Comparison of ENCODE assay signal across 7 mouse cellular contexts in the genomic region with DNA sequence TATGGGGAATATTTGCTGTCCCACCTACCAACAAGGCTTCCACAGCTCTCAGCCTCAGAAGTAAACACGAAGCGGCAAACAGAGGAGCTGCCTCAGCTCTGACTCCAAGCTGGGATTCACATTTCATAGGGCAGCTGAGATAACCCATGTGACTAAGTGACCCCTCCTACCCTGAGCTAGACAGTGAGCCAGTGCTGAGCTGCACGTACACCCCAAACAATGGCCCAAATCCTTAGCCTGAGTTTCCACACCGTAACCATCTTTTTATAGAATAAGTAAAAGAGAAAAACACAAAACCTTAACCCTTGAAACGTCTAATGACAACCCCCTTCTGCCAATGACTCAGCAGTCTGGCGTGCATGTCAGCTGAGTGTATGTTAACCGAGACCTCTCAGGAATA. TPM values are rescaled to one million over a fixed set of nuclear protein-coding genes. Genes with fewer than 3 reads are reported as not detected.
DNase-seq lines count a peak whose midpoint lies in the region; ATAC-seq and TF ChIP-seq lines count a peak whose summit lies in the region.

No protein-coding gene starts in this region.

- TF ChIP-seq RAD21 in MEL (IDR thresholded peaks at IDR 0.05; ENCODE audit: low read depth, low read length), result no peak

- peaks cover 0 to 12% of the 10 kb centered on the region in 2 experiments; a peak in 3 of 4 replicates for H3K36me3 ChIP-seq in MEL (ENCODE audit: control insufficient read depth in 1 of 2, insufficient read depth in 2 of 2, low read length in 2 of 2)
- no peaks in the 10 kb centered on the region for H3K36me3 ChIP-seq in heart, postnatal 0 days (replicated peaks; ENCODE audit: control insufficient read depth, insufficient read depth, low read length)

- peaks cover 3 to 19% of the 10 kb centered on the region in 2 experiments for H3K4me1 ChIP-seq in MEL (ENCODE audit: control insufficient read depth in 1 of 2, insufficient read depth in 2 of 2, low read length in 2 of 2)
- H3K4me1 ChIP-seq in embryonic fibroblast, embryonic 13.5 days (ENCODE audit: control insufficient read depth, insufficient read depth, low read length), result no peaks in the 10 kb centered on the region; the same call in 1 of the 2 replicates
- H3K4me1 ChIP-seq in heart, postnatal 0 days (ENCODE audit: control insufficient read depth, insufficient read depth), result peaks cover 36% of the 10 kb centered on the region

- no peak for TF ChIP-seq CTCF in MEL (IDR thresholded peaks at IDR 0.05 in 2 of 3, conservative IDR thresholded peaks at IDR 0.05 in 1 of 3; ENCODE audit: control insufficient read depth in 1 of 3, insufficient read depth in 1 of 3, low read depth in 2 of 3, low read length in 3 of 3, poor library complexity in 1 of 3, severe bottlenecking in 1 of 3)
- no peak for TF ChIP-seq CTCF in embryonic fibroblast, embryonic 13.5 days (IDR thresholded peaks at IDR 0.05; ENCODE audit: borderline replicate concordance, insufficient read depth, low read length)
- TF ChIP-seq CTCF in heart, postnatal 0 days (IDR thresholded peaks at IDR 0.05; ENCODE audit: low read depth), result no peak

- ATAC-seq in heart, postnatal 0 days (ENCODE audit: insufficient read depth, low read depth), result peak; percentile 59

- H3K27me3 ChIP-seq in MEL (ENCODE audit: control insufficient read depth in 1 of 2, insufficient read depth in 2 of 2, low read length in 2 of 2), result no peaks in the 10 kb centered on the region
- H3K27me3 ChIP-seq in heart, postnatal 0 days (ENCODE audit: control insufficient read depth, insufficient read depth, low read length), result no peaks in the 10 kb centered on the region

- WGBS in heart, postnatal 0 days, result 6% methylated on average over 7 of the region's 7 CpGs

- no peaks in the 10 kb centered on the region for H3K9me3 ChIP-seq in MEL (replicated peaks; ENCODE audit: insufficient read depth, low read length)
- H3K9me3 ChIP-seq in heart, postnatal 0 days (replicated peaks; ENCODE audit: control insufficient read depth, low read length), result no peaks in the 10 kb centered on the region

- peak; percentile 83 for DNase-seq in MEL (ENCODE audit: low read depth, low spot score)
- peak; percentile 63 for DNase-seq in adrenal gland, postnatal 14 days
- DNase-seq in heart, postnatal 0 days (ENCODE audit: low spot score), result peak; percentile 75
- peak; percentile 54 to 75 for DNase-seq in kidney, postnatal 36 days
- DNase-seq in lung, postnatal 4 days, result peak; percentile 36 to 39
- peak; percentile 26 for DNase-seq in urinary bladder, postnatal 25 days (ENCODE audit: low spot score)

- no peak for TF ChIP-seq EP300 in MEL (IDR thresholded peaks at IDR 0.05; ENCODE audit: low read depth in 1 of 2, low read length in 2 of 2)
- TF ChIP-seq EP300 in heart, postnatal 0 days (IDR thresholded peaks at IDR 0.05; ENCODE audit: low read depth), result no peak

- peak overlapping the region; percentile 47 for H3K9ac ChIP-seq in MEL (ENCODE audit: control insufficient read depth, low read depth, low read length, poor library complexity, severe bottlenecking)
- H3K9ac ChIP-seq in heart, postnatal 0 days (replicated peaks; ENCODE audit: low read depth, low read length), result no peak overlapping the region

- peak overlapping the region; percentile 73 for H3K4me2 ChIP-seq in heart, postnatal 0 days (ENCODE audit: low read depth, low read length)

- no peak; a peak in 1 of 4 replicates for TF ChIP-seq POLR2A in MEL (IDR thresholded peaks at IDR 0.05; ENCODE audit: control insufficient read depth in 1 of 2, insufficient read depth in 1 of 2, low read depth in 1 of 2, low read length in 2 of 2, poor library complexity in 1 of 2)
- peak; percentile 72 for TF ChIP-seq POLR2A in embryonic fibroblast, embryonic 13.5 days (IDR thresholded peaks at IDR 0.05; ENCODE audit: low read depth, low read length)

- peak overlapping the region; percentile 61 to 93 for H3K4me3 ChIP-seq in MEL (ENCODE audit: control insufficient read depth in 1 of 2, insufficient read depth in 1 of 2, low read depth in 2 of 2, low read length in 2 of 2)
- H3K4me3 ChIP-seq in embryonic fibroblast, embryonic 13.5 days (ENCODE audit: insufficient read depth, low read length), result peak overlapping the region; percentile 28
- peak overlapping the region; percentile 94 for H3K4me3 ChIP-seq in heart, postnatal 0 days (ENCODE audit: low read depth, low read length)

- peaks cover 17% of the 10 kb centered on the region for H3K79me2 ChIP-seq in MEL (ENCODE audit: control insufficient read depth, insufficient read depth, low read length, poor library complexity)

- no peak overlapping the region for H3K27ac ChIP-seq in MEL (ENCODE audit: control insufficient read depth, low read depth, low read length)
- H3K27ac ChIP-seq in embryonic fibroblast, embryonic 13.5 days (ENCODE audit: insufficient read depth, low read length), result peak overlapping the region; percentile 69
- peak overlapping the region; percentile 94 for H3K27ac ChIP-seq in heart, postnatal 0 days (ENCODE audit: low read depth)

TF ChIP-seq in MEL, 35 proteins besides CTCF, POLR2A, EP300 and RAD21:
- peak; percentile 88; the same call in 1 of the 2 replicates for TF ChIP-seq SIN3A (IDR thresholded peaks at IDR 0.05; ENCODE audit: low read length)
- no peak for TF ChIP-seq SMC3 (IDR thresholded peaks at IDR 0.05; ENCODE audit: low read depth, low read length)
- TF ChIP-seq GABPA (IDR thresholded peaks at IDR 0.05; ENCODE audit: low read depth, low read length), result peak; percentile 74; the same call in 1 of the 2 replicates
- TF ChIP-seq ZNF384 (IDR thresholded peaks at IDR 0.05; ENCODE audit: low read depth, low read length), result no peak
- TF ChIP-seq BHLHE40 (IDR thresholded peaks at IDR 0.05; ENCODE audit: borderline replicate concordance, low read depth, low read length), result no peak; the same call in 1 of the 2 replicates
- 0 out of 2 replicates have a peak, but pooled peaks have one; percentile 10 for TF ChIP-seq MAFK (IDR thresholded peaks at IDR 0.05; ENCODE audit: borderline replicate concordance, low read depth, low read length)
- no peak for TF ChIP-seq HCFC1 (IDR thresholded peaks at IDR 0.05; ENCODE audit: low read depth, low read length)
- no peak for TF ChIP-seq NRF1 (IDR thresholded peaks at IDR 0.05; ENCODE audit: insufficient read depth, low read depth, low read length, poor library complexity, severe bottlenecking)
- peak; percentile 60; the same call in 1 of the 2 replicates for TF ChIP-seq MAX (IDR thresholded peaks at IDR 0.05; ENCODE audit: low read length)
- TF ChIP-seq MXI1 (IDR thresholded peaks at IDR 0.05; ENCODE audit: low read depth, low read length), result peak; percentile 77; the same call in 1 of the 2 replicates
- TF ChIP-seq USF2 (IDR thresholded peaks at IDR 0.05; ENCODE audit: borderline replicate concordance in 1 of 2, insufficient read depth in 1 of 2, low read depth in 1 of 2, low read length in 2 of 2), result no peak
- TF ChIP-seq TAL1 (IDR thresholded peaks at IDR 0.05; ENCODE audit: low read length), result no peak
- TF ChIP-seq USF1 (IDR thresholded peaks at IDR 0.05; ENCODE audit: low read depth, low read length), result peak; percentile 82
- TF ChIP-seq TBP (IDR thresholded peaks at IDR 0.05; ENCODE audit: low read depth, low read length), result peak; percentile 73; the same call in 1 of the 2 replicates
- TF ChIP-seq UBTF (IDR thresholded peaks at IDR 0.05; ENCODE audit: borderline replicate concordance, insufficient read depth, low read depth, low read length), result no peak
- no peak for TF ChIP-seq ELF1 (IDR thresholded peaks at IDR 0.05; ENCODE audit: low read depth, low read length)
- TF ChIP-seq ZC3H11A (IDR thresholded peaks at IDR 0.05; ENCODE audit: low read depth, low read length), result no peak
- no peak; the same call in 1 of the 2 replicates for TF ChIP-seq CHD1 (IDR thresholded peaks at IDR 0.05; ENCODE audit: low read depth, low read length)

RNA-seq across cellular contexts. Expression of a gene that starts 2.3 kb away (rescaled TPM):
- 37.0 and 130 TPM in 2 replicates for total RNA-seq in MEL (2012; rRNA removed)
- polyA plus RNA-seq in MEL (2012; ENCODE audit: insufficient read depth in 1 of 2, insufficient read length in 2 of 2, low read depth in 1 of 2, low replicate concordance in 2 of 2, missing spikeins in 1 of 2), result 100 to 1,000 TPM in 1 of 2 experiments, not detected in 1; 135 TPM
- total RNA-seq in adrenal gland, postnatal 14 days (2021), result 233 and 293 TPM in 2 replicates
- 55.0 and 60.7 TPM in 2 replicates for polyA plus RNA-seq in embryonic fibroblast, embryonic 13.5 days (2011; ENCODE audit: insufficient read length, low read depth, missing spikeins)
- total RNA-seq in heart, postnatal 0 days (2014; rRNA removed; ENCODE audit: low replicate concordance), result 301 and 305 TPM in 2 replicates
- polyA plus RNA-seq in heart, postnatal 0 days (2015; fragmentation: Nextera tagmentation; extraction: Ambion mirVana), result 131 and 144 TPM in 2 replicates

RNA-seq across cellular contexts. Expression of a gene that starts 33.5 kb away (rescaled TPM):
- total RNA-seq in MEL (2012; rRNA removed), result not detected in 2 replicates
- polyA plus RNA-seq in MEL (2012; ENCODE audit: insufficient read depth in 1 of 2, insufficient read length in 2 of 2, low read depth in 1 of 2, low replicate concordance in 2 of 2, missing spikeins in 1 of 2), result not detected
- 3.9 and 4.7 TPM in 2 replicates for total RNA-seq in adrenal gland, postnatal 14 days (2021)
- polyA plus RNA-seq in embryonic fibroblast, embryonic 13.5 days (2011; ENCODE audit: insufficient read length, low read depth, missing spikeins), result 0.33 TPM in 1 of 2 replicates, not detected in the other
- not detected in 2 replicates for total RNA-seq in heart, postnatal 0 days (2014; rRNA removed; ENCODE audit: low replicate concordance)
- polyA plus RNA-seq in heart, postnatal 0 days (2015; fragmentation: Nextera tagmentation; extraction: Ambion mirVana), result not detected in 2 replicates

Comparison
In these comparisons a context has a peak if more than half of its experiments do, and no peak if none do; other contexts are left out.
1. DNase-seq: peak in every context shown above with its lines; median percentile 83 in MEL; 75 in heart, postnatal 0 days; 64 in kidney, postnatal 36 days; 63 in adrenal gland, postnatal 14 days; 38 in lung, postnatal 4 days; 26 in urinary bladder, postnatal 25 days.
2. H3K4me3 ChIP-seq: peak in every context shown above with its lines; median percentile 94 in heart, postnatal 0 days; 77 in MEL; 28 in embryonic fibroblast, embryonic 13.5 days.